Mouse (Mus musculus): Measurements from ENCODE around the gene Anp32e.

GRCm38 (mm10) chr3:95928261-95928657, 787 bp upstream of the Anp32e start:
- TF ChIP-seq ZC3H11A (IDR thresholded peaks at IDR 0.05; ENCODE audit: borderline replicate concordance, low read depth, low read length) = no peak
- no peak for TF ChIP-seq MAFK (IDR thresholded peaks at IDR 0.05; ENCODE audit: insufficient read depth, low read depth, low read length)
- TF ChIP-seq HCFC1 (IDR thresholded peaks at IDR 0.05; ENCODE audit: borderline replicate concordance, insufficient read depth, low read length) = no peak
- TF ChIP-seq ZNF384 (IDR thresholded peaks at IDR 0.05; ENCODE audit: low read depth, low read length) = no peak

All from ES-E14 (cell line).